Mouse (Mus musculus): ENCODE data around the gene Umad1.

DNA sequence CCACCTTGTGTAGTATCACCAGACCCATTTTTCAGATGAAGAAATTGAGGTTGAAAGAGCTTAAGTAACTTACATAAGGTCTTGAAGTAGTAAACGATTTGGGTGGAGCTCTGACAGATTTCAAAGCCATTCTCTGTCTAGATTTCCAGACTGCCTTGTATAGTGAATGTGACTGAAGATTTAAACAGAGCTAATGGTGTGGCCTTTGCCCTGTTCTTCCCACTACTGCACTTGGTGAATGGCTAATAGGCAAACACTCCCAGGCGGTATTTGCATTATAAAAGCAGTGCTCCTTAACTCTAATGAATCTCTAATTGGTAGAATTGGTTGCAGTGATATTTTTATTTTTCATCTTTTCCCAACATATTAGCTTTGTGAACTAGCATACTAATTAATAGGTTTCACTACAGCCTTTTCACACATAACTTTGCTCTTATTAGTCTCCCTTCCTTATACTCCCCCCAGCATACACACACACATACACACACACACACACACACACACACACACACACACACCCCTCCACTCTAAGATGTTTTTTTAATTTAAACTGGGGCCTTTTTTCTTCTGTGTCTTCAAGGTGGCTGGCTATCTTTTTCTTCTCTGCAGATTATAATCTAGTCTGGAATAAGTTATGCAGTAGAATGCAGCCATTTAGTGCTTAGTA lies 109.2 kb downstream of the Umad1 start:
- TF ChIP-seq CTCF (IDR thresholded peaks at IDR 0.05; ENCODE audit: borderline replicate concordance, extremely low read depth, insufficient read depth, insufficient read length), result no peak
- no peak for TF ChIP-seq POLR2A (IDR thresholded peaks at IDR 0.05; ENCODE audit: borderline replicate concordance, extremely low read depth, insufficient read depth, insufficient read length, poor library complexity, severe bottlenecking)

Data from brain, embryonic 14.5 days (tissue).